Mouse (Mus musculus): ENCODE data around the gene Ada. TPM values are rescaled to one million over a fixed set of nuclear protein-coding genes. Genes with fewer than 3 reads are reported as not detected.

Gene Ada
- total RNA-seq, 2 experiments from 2014 or later, result 1.0 to 1.9 TPM

Other genes with a start within 250 kb of the Ada start
- gene Hnf4a, start 243.4 kb downstream of the Ada start, total RNA-seq (2021), result not detected
- 10 to 100 TPM; 51.4 to 53.1 TPM for gene Ttpal, start 147.9 kb downstream of the Ada start, total RNA-seq (2021)
- gene Serinc3, start 105.1 kb downstream of the Ada start, total RNA-seq (2021), result 100 to 1,000 TPM; 186 to 193 TPM
- 100 to 1,000 TPM in 1 of 2 experiments, 10 to 100 TPM in 1; 98.0 to 101 TPM for gene Pkig, start 91.9 kb downstream of the Ada start, total RNA-seq (2021)
- gene Ccn5, start 70.6 kb upstream of the Ada start, total RNA-seq (2021), result not detected
- under 1 TPM in 1 of 2 experiments, not detected in 1; 0.22 TPM for gene Kcnk15, start 103.4 kb upstream of the Ada start, total RNA-seq (2021)
- gene Rims4, start 168.4 kb upstream of the Ada start, total RNA-seq (2021), result 10 to 100 TPM; 38.4 to 45.6 TPM
- gene Ywhab, start 244.7 kb upstream of the Ada start, total RNA-seq (2021), result 100 to 1,000 TPM; 508 to 533 TPM